ENCODE assay signal across 16 mouse cellular contexts in genomic region chr3:50249598-50250300, GRCm38 (mm10).
"Had no signal": no experiment of that assay in that cellular context is flagged by ENCODE, and none has a peak within 500 bp of the region (broad histone marks: within the 10 kb centered on the region; RNA-seq: fewer than 3 reads in every experiment).

No protein-coding gene starts in this region.

- ATAC-seq: midbrain, embryonic 13.5 days; midbrain, embryonic 15.5 days had no signal

- H3K27me3 ChIP-seq: midbrain, embryonic 13.5 days; midbrain, embryonic 15.5 days; neural tube, embryonic 12.5 days; stomach, embryonic 15.5 days had no signal

- H3K27ac ChIP-seq: midbrain, embryonic 13.5 days; midbrain, embryonic 15.5 days; neural tube, embryonic 12.5 days; stomach, embryonic 15.5 days; stomach, postnatal 0 days had no signal

- DNase-seq: lung, adult 18-20 months; lung, embryonic 14.5 days; lung, postnatal 10 days; lung, postnatal 4 days; retina, postnatal 1 day; right cerebral cortex, adult 18-20 months; right cerebral cortex, postnatal 14 days; thymus, adult 2 months; thymus, postnatal 25 days; thymus, postnatal 4 days had no signal

- H3K4me1 ChIP-seq: midbrain, embryonic 13.5 days; midbrain, embryonic 15.5 days; neural tube, embryonic 12.5 days; stomach, embryonic 15.5 days had no signal

- H3K36me3 ChIP-seq: midbrain, embryonic 13.5 days; midbrain, embryonic 15.5 days; neural tube, embryonic 12.5 days; stomach, embryonic 15.5 days had no signal

- H3K4me3 ChIP-seq: midbrain, embryonic 13.5 days; midbrain, embryonic 15.5 days; neural tube, embryonic 12.5 days; stomach, embryonic 15.5 days had no signal

- H3K9me3 ChIP-seq: midbrain, embryonic 13.5 days; midbrain, embryonic 15.5 days; neural tube, embryonic 12.5 days; stomach, embryonic 15.5 days had no signal

- H3K9ac ChIP-seq: lung, embryonic 14.5 days; midbrain, embryonic 13.5 days; midbrain, embryonic 15.5 days; neural tube, embryonic 12.5 days; stomach, embryonic 15.5 days had no signal

- H3K4me2 ChIP-seq: lung, embryonic 14.5 days; midbrain, embryonic 11.5 days; midbrain, embryonic 13.5 days; midbrain, embryonic 15.5 days; neural tube, embryonic 12.5 days; stomach, embryonic 15.5 days had no signal
